Comparison of ENCODE assay signal across 21 mouse cellular contexts in genomic region chr10:26377332-26377602, GRCm38 (mm10). TPM values are rescaled to one million over a fixed set of nuclear protein-coding genes. Genes with fewer than 3 reads are reported as not detected.
DNase-seq lines count a peak whose midpoint lies in the region; ATAC-seq and TF ChIP-seq lines count a peak whose summit lies in the region.
"Had no signal": no experiment of that assay in that cellular context is flagged by ENCODE, and none has a peak within 500 bp of the region (broad histone marks: within the 10 kb centered on the region; RNA-seq: fewer than 3 reads in every experiment).

No protein-coding gene starts in this region.

- 0 out of 2 replicates have a peak, but pooled peaks have one; percentile 8 for TF ChIP-seq POLR2A in CH12.LX (IDR thresholded peaks at IDR 0.05; ENCODE audit: low read depth, low read length)

- in situ Hi-C loops in CH12.LX (cut with MboI; ENCODE audit: low pct_ligation_motif_present, low pct_unique_long_range_greater_than_20kb, low sequenced_read_pairs), result loop anchor here (5.0 kb wide), 1 partner anchor 320 kb away; no protein-coding TSS in a partner anchor

- no peak for TF ChIP-seq CTCF in forebrain, postnatal 0 days (IDR thresholded peaks at IDR 0.05; ENCODE audit: low read depth)
- TF ChIP-seq CTCF in CH12.LX (conservative IDR thresholded peaks at IDR 0.05 in 1 of 2, IDR thresholded peaks at IDR 0.05 in 1 of 2; ENCODE audit: low read depth in 2 of 2, low read length in 2 of 2), result no peak

- WGBS in forebrain, embryonic 12.5 days, result 78% methylated on average over 6 of the region's 6 CpGs
- WGBS in forebrain, postnatal 0 days, result 80% methylated on average over 6 of the region's 6 CpGs
- 79% methylated on average over 6 of the region's 6 CpGs for WGBS in limb, embryonic 11.5 days
- WGBS in limb, embryonic 10.5 days, result 85% methylated on average over 6 of the region's 6 CpGs
- 66% methylated on average over 6 of the region's 6 CpGs for WGBS in limb, embryonic 13.5 days

- H3K79me2 ChIP-seq in CH12.LX (replicated peaks; ENCODE audit: control insufficient read depth, extremely low read depth, insufficient read depth, poor library complexity, severe bottlenecking), result peaks cover 14% of the 10 kb centered on the region

- H3K9me3 ChIP-seq in forebrain, embryonic 12.5 days, result no peaks in the 10 kb centered on the region
- no peaks in the 10 kb centered on the region for H3K9me3 ChIP-seq in forebrain, postnatal 0 days (ENCODE audit: low read length)
- H3K9me3 ChIP-seq in limb, embryonic 11.5 days (ENCODE audit: control insufficient read depth, low read length), result no peaks in the 10 kb centered on the region
- H3K9me3 ChIP-seq in limb, embryonic 10.5 days (replicated peaks), result no peaks in the 10 kb centered on the region
- no peaks in the 10 kb centered on the region for H3K9me3 ChIP-seq in CH12.LX (replicated peaks; ENCODE audit: low read length)
- no peaks in the 10 kb centered on the region for H3K9me3 ChIP-seq in limb, embryonic 13.5 days
- H3K9me3 ChIP-seq: embryonic facial prominence, embryonic 15.5 days; forebrain, embryonic 15.5 days; hindbrain, embryonic 15.5 days; intestine, embryonic 15.5 days had no signal

- no peaks in the 10 kb centered on the region for H3K36me3 ChIP-seq in forebrain, embryonic 12.5 days (replicated peaks)
- H3K36me3 ChIP-seq in forebrain, postnatal 0 days (ENCODE audit: insufficient read depth), result no peaks in the 10 kb centered on the region
- no peaks in the 10 kb centered on the region for H3K36me3 ChIP-seq in limb, embryonic 11.5 days (ENCODE audit: control insufficient read depth, insufficient read depth, low read length)
- no peaks in the 10 kb centered on the region for H3K36me3 ChIP-seq in limb, embryonic 10.5 days
- peaks cover 0 to 17% of the 10 kb centered on the region in 2 experiments for H3K36me3 ChIP-seq in CH12.LX (replicated peaks in 1 of 2; ENCODE audit: control insufficient read depth in 1 of 2, insufficient read depth in 1 of 2, low read length in 1 of 2)
- no peaks in the 10 kb centered on the region for H3K36me3 ChIP-seq in limb, embryonic 13.5 days
- H3K36me3 ChIP-seq: embryonic facial prominence, embryonic 15.5 days; forebrain, embryonic 15.5 days; hindbrain, embryonic 15.5 days; intestine, embryonic 15.5 days had no signal

- DNase-seq in forebrain, postnatal 0 days, result no peak
- DNase-seq in limb, embryonic 11.5 days (ENCODE audit: low spot score), result peak; percentile 16
- no peak for DNase-seq in limb, embryonic 10.5 days (ENCODE audit: low spot score)
- DNase-seq in CH12.LX (ENCODE audit: extremely low read depth), result no peak
- DNase-seq in thymus, postnatal 0 days (ENCODE audit: low spot score), result no peak
- DNase-seq: adrenal gland, adult 8-10 months; adrenal gland, postnatal 25 days; cerebellum, adult 11-12 months; cerebellum, adult 8-10 months; cerebellum, postnatal 10 days; cerebellum, postnatal 36 days; gastrocnemius, adult 2 months; gastrocnemius, postnatal 14 days; heart, adult 11 months had no signal

- no peak for ATAC-seq in forebrain, embryonic 12.5 days (ENCODE audit: low FRiP score)
- no peak for ATAC-seq in forebrain, postnatal 0 days
- no peak for ATAC-seq in limb, embryonic 11.5 days (ENCODE audit: insufficient number of reproducible peaks, low FRiP score, low TSS enrichment, low read depth)
- ATAC-seq in limb, embryonic 13.5 days (ENCODE audit: low FRiP score, low read depth), result no peak
- ATAC-seq: activated CD4-positive, CD25-positive, alpha-beta regulatory T cell, adult 4 months; forebrain, embryonic 15.5 days; intestine, embryonic 15.5 days had no signal

- TF ChIP-seq EP300 in CH12.LX (IDR thresholded peaks at IDR 0.05; ENCODE audit: low read length), result no peak

- no peak overlapping the region for H3K27ac ChIP-seq in forebrain, embryonic 12.5 days
- no peak overlapping the region for H3K27ac ChIP-seq in forebrain, postnatal 0 days (ENCODE audit: low read depth, low read length)
- no peak overlapping the region for H3K27ac ChIP-seq in limb, embryonic 11.5 days (replicated peaks; ENCODE audit: low read depth, low read length)
- H3K27ac ChIP-seq in limb, embryonic 10.5 days, result no peak overlapping the region
- H3K27ac ChIP-seq in CH12.LX (ENCODE audit: insufficient read depth, low read depth), result peak overlapping the region; percentile 67; the same call in 1 of the 2 replicates
- no peak overlapping the region for H3K27ac ChIP-seq in limb, embryonic 13.5 days
- H3K27ac ChIP-seq: embryonic facial prominence, embryonic 15.5 days; forebrain, embryonic 15.5 days; gastrocnemius, adult 2 months; hindbrain, embryonic 15.5 days; intestine, embryonic 15.5 days had no signal

- no peak for TF ChIP-seq RAD21 in CH12.LX (IDR thresholded peaks at IDR 0.05; ENCODE audit: low read depth, low read length)

- H3K27me3 ChIP-seq in forebrain, embryonic 12.5 days, result no peaks in the 10 kb centered on the region
- H3K27me3 ChIP-seq in forebrain, postnatal 0 days (ENCODE audit: insufficient read depth, low read length), result no peaks in the 10 kb centered on the region
- no peaks in the 10 kb centered on the region for H3K27me3 ChIP-seq in limb, embryonic 11.5 days (ENCODE audit: control insufficient read depth, insufficient read depth, low read length)
- H3K27me3 ChIP-seq in limb, embryonic 10.5 days (ENCODE audit: low read depth, poor library complexity, severe bottlenecking), result no peaks in the 10 kb centered on the region
- H3K27me3 ChIP-seq in CH12.LX (replicated peaks), result no peaks in the 10 kb centered on the region
- no peaks in the 10 kb centered on the region for H3K27me3 ChIP-seq in limb, embryonic 13.5 days
- H3K27me3 ChIP-seq: embryonic facial prominence, embryonic 15.5 days; forebrain, embryonic 15.5 days; hindbrain, embryonic 15.5 days; intestine, embryonic 15.5 days had no signal

- peaks cover 14% of the 10 kb centered on the region for H3K4me1 ChIP-seq in forebrain, embryonic 12.5 days
- 0 out of 2 replicates have a peak, but pooled peaks cover 8% of the 10 kb centered on the region for H3K4me1 ChIP-seq in forebrain, postnatal 0 days (ENCODE audit: insufficient read depth)
- H3K4me1 ChIP-seq in limb, embryonic 11.5 days (ENCODE audit: control insufficient read depth, insufficient read depth, low read length), result peaks cover 7% of the 10 kb centered on the region
- H3K4me1 ChIP-seq in limb, embryonic 10.5 days, result peaks cover 17% of the 10 kb centered on the region
- peaks cover 3 to 10% of the 10 kb centered on the region in 2 experiments; a peak in 3 of 4 replicates for H3K4me1 ChIP-seq in CH12.LX (ENCODE audit: control insufficient read depth in 1 of 2, insufficient read depth in 2 of 2)
- H3K4me1 ChIP-seq in limb, embryonic 13.5 days, result peaks cover 7% of the 10 kb centered on the region
- H3K4me1 ChIP-seq: intestine, embryonic 15.5 days had no signal

- H3K4me3 ChIP-seq in forebrain, embryonic 12.5 days (replicated peaks), result no peak overlapping the region
- no peak overlapping the region for H3K4me3 ChIP-seq in forebrain, postnatal 0 days (ENCODE audit: low read depth, low read length)
- H3K4me3 ChIP-seq in limb, embryonic 11.5 days (ENCODE audit: low read depth, low read length), result no peak overlapping the region
- no peak overlapping the region for H3K4me3 ChIP-seq in limb, embryonic 10.5 days
- peak overlapping the region in 1 of 3 experiments; percentile 8 for H3K4me3 ChIP-seq in CH12.LX (replicated peaks in 1 of 3; ENCODE audit: low read depth in 2 of 3, low read length in 2 of 3, poor library complexity in 1 of 3)
- H3K4me3 ChIP-seq in limb, embryonic 13.5 days, result no peak overlapping the region
- H3K4me3 ChIP-seq: gastrocnemius, adult 2 months; intestine, embryonic 15.5 days had no signal

- 0 out of 2 replicates have a peak overlapping the region, but pooled peaks have one; percentile 82 for H3K4me2 ChIP-seq in forebrain, embryonic 12.5 days
- no peak overlapping the region for H3K4me2 ChIP-seq in forebrain, postnatal 0 days (ENCODE audit: low read depth)
- no peak overlapping the region for H3K4me2 ChIP-seq in limb, embryonic 11.5 days (ENCODE audit: low read depth, severe bottlenecking)
- H3K4me2 ChIP-seq in CH12.LX (ENCODE audit: insufficient read depth, low read depth, poor library complexity, severe bottlenecking), result peak overlapping the region; percentile 94
- peak overlapping the region; percentile 74 for H3K4me2 ChIP-seq in limb, embryonic 13.5 days (replicated peaks)

- dilution Hi-C loops in CH12.LX (cut with MboI; ENCODE audit: extremely low pct_ligation_motif_present, extremely low pct_unique_long_range_greater_than_20kb, low sequenced_read_pairs), result no loop called here

- H3K9ac ChIP-seq in forebrain, embryonic 12.5 days, result no peak overlapping the region
- H3K9ac ChIP-seq in forebrain, postnatal 0 days, result no peak overlapping the region
- H3K9ac ChIP-seq in limb, embryonic 11.5 days (ENCODE audit: low read length), result no peak overlapping the region
- H3K9ac ChIP-seq in CH12.LX (ENCODE audit: insufficient read depth, low read depth), result peak overlapping the region; percentile 88
- H3K9ac ChIP-seq in limb, embryonic 13.5 days, result no peak overlapping the region
- H3K9ac ChIP-seq: embryonic facial prominence, embryonic 15.5 days; intestine, embryonic 15.5 days had no signal

TF ChIP-seq in CH12.LX, 34 proteins besides CTCF, POLR2A, EP300 and RAD21:
- TF ChIP-seq ELF1 (IDR thresholded peaks at IDR 0.05; ENCODE audit: low read depth, low read length), result peak; percentile 70
- TF ChIP-seq IRF4 (IDR thresholded peaks at IDR 0.05; ENCODE audit: low read depth, low read length), result no peak

RNA-seq across cellular contexts. Expression of gene L3mbtl3, which starts 1.5 kb away (rescaled TPM):
- 22.3 and 24.7 TPM in 2 replicates for polyA plus RNA-seq in forebrain, embryonic 12.5 days (2016; fragmentation: Nextera tagmentation; extraction: Ambion mirVana)
- 54.2 and 56.5 TPM in 2 replicates for total RNA-seq in forebrain, postnatal 0 days (2014; rRNA removed)
- polyA plus RNA-seq in forebrain, postnatal 0 days (2015; fragmentation: Nextera tagmentation; extraction: Ambion mirVana), result 15.0 and 19.2 TPM in 2 replicates
- 37.0 and 44.1 TPM in 2 replicates for polyA plus RNA-seq in limb, embryonic 11.5 days (2014; fragmentation: Nextera tagmentation; extraction: Ambion mirVana)
- 25.1 and 34.8 TPM in 2 replicates for polyA plus RNA-seq in limb, embryonic 10.5 days (2016; fragmentation: Nextera tagmentation; extraction: Ambion mirVana)
- total RNA-seq in CH12.LX (2012; rRNA removed) (11.8 and 12.7 TPM in 2 replicates), CH12.LX (2014; rRNA removed) (19.5 and 23.4 TPM in 2 replicates)
- polyA plus RNA-seq in CH12.LX (2012; ENCODE audit: insufficient read length, low read depth), result 15.9 and 18.0 TPM in 2 replicates
- 33.1 and 33.7 TPM in 2 replicates for polyA plus RNA-seq in limb, embryonic 13.5 days (2015; fragmentation: Nextera tagmentation; extraction: Ambion mirVana)
- polyA plus RNA-seq in thymus, postnatal 0 days (2015; fragmentation: Nextera tagmentation; extraction: Ambion mirVana), result 9.6 and 10.7 TPM in 2 replicates

Comparison
In these comparisons a context has a peak if more than half of its experiments do, and no peak if none do; other contexts are left out.
1. H3K4me2 ChIP-seq: peak in forebrain, embryonic 12.5 days (single experiment), CH12.LX (single experiment) and limb, embryonic 13.5 days (single experiment); none in forebrain, postnatal 0 days (single experiment) and limb, embryonic 11.5 days (single experiment).